Mouse (Mus musculus) megakaryocyte, embryonic 14.5 days (primary cell): ENCODE results near the gene Dclk2.

Experiments
- FLI1 ChIP-seq: IDR thresholded peaks from 2 replicates; pipeline ENCODE4 v1.6.1; 2012; ENCODE audit warnings: low read length, inconsistent platforms, mixed read lengths
- GATA1 ChIP-seq: IDR thresholded peaks from 3 replicates; pipeline ENCODE4 v1.6.1; 2012; ENCODE audit warnings: mixed read lengths, low read length, inconsistent platforms, borderline replicate concordance

- TF ChIP-seq GATA1: no peak
- no peak for TF ChIP-seq FLI1
These were observed 170.0 kb downstream of the Dclk2 start for GRCm38 (mm10) chr3:86750652-86751051.
